Mouse (Mus musculus) G1E (cell line): ENCODE results near the gene Hephl1. TPM values are rescaled to one million over a fixed set of nuclear protein-coding genes. Genes with fewer than 3 reads are reported as not detected.
"Not testable (repeated sequence)": the region's sequence is repeated elsewhere in the genome, so short reads cannot be mapped to it uniquely, and the experiment has no call there.

Experiments
- ATAC-seq: 2 replicates; pipeline ENCODE4 v1.8.0; 2016; ENCODE audit warnings: mild to moderate bottlenecking; ENCODE audit not compliant: insufficient number of reproducible peaks, poor library complexity, low FRiP score, severe bottlenecking; ENCODE audit errors: extremely low read depth
- DNase-seq: peaks from one replicate; pipeline ENCODE4 v3.0.0; 2012; ENCODE audit warnings: low spot score
- H3K27me3 ChIP-seq: 2 replicates; pipeline ENCODE4 v1.6.1; 2012; ENCODE audit warnings: mild to moderate bottlenecking, low read length, inconsistent platforms; ENCODE audit not compliant: insufficient read depth
- H3K36me3 ChIP-seq: replicated peaks from 2 replicates; pipeline ENCODE3; 2012; ENCODE audit warnings: mild to moderate bottlenecking, inconsistent platforms
- H3K4me1 ChIP-seq: 2 replicates; pipeline ENCODE4 v1.6.1; 2012; ENCODE audit warnings: low read depth, low read length, inconsistent platforms, mixed read lengths; ENCODE audit not compliant: insufficient read depth
- H3K4me3 ChIP-seq: 2 replicates; pipeline ENCODE4 v1.5.1; 2012; ENCODE audit warnings: low read depth, mild to moderate bottlenecking, inconsistent platforms, low read length, moderate library complexity, mixed read lengths
- H3K9me3 ChIP-seq: replicated peaks from 2 replicates; pipeline ENCODE4 v1.6.1; 2012; ENCODE audit warnings: inconsistent platforms
- CTCF ChIP-seq: IDR thresholded peaks from 2 replicates; pipeline ENCODE4 v1.5.1; 2012; ENCODE audit warnings: low read depth, low read length, inconsistent platforms, mixed read lengths
- GATA1 ChIP-seq: IDR thresholded peaks from 2 replicates; pipeline ENCODE4 v1.6.1; 2012; ENCODE audit warnings: borderline replicate concordance, low read length, inconsistent platforms, mixed read lengths
- GATA2 ChIP-seq: IDR thresholded peaks from 2 replicates; pipeline ENCODE4 v1.6.1; 2012; ENCODE audit warnings: low read depth, low read length, inconsistent platforms, borderline replicate concordance
- POLR2AphosphoS5 ChIP-seq: IDR thresholded peaks from 2 replicates; pipeline ENCODE4 v1.6.1; 2012; ENCODE audit warnings: low read depth, low read length, inconsistent platforms; ENCODE audit not compliant: insufficient replicate concordance
- TAL1 ChIP-seq: conservative IDR thresholded peaks from 2 replicates; pipeline ENCODE4 v1.6.1; 2012; ENCODE audit warnings: low read depth, low read length, inconsistent platforms, mixed read lengths
- polyA plus RNA-seq: library from polyadenylated mRNA; stranded (reverse); fragments of >175 nt; gene quantifications from 2 replicates; pipeline ENCODE4 v1.2.3, GENCODE M21; 2012
- total RNA-seq, 2 experiments: library from RNA; stranded (forward) in 1 of 2; stranded (reverse) in 1 of 2; fragments of 200-1000 nt in 1 of 2; fragments of >200 nt in 1 of 2; fragmentation: Nextera tagmentation in 1 of 2; gene quantifications; 2 replicates each; pipeline ENCODE4 v1.2.3; 2014 to 2017

The Hephl1 gene
- total and polyA plus RNA-seq, 3 experiments, result 0.05 TPM; not detected in 2

DNA sequence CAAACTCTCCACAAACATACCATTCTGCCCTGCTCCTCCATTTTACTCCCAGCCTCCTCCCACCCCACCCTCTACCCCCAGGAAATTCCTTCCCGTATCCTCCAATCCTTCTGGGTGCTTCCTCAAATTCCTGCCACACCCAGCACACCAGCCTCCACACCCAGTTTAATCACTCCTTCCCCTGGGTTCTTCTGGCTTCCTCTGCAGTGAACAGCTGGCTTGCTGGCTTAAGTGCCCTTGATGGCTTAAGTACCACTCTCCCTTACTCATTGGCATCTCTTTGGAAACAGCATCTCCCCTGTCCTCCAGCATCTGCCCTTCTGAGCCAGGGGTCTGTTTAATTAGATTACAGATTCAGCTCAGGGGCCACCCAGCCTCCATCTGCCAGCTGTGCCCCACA is 7.6 kb upstream of the Hephl1 start:
- no peaks in the 10 kb centered on the region for H3K4me1 ChIP-seq
- no peaks in the 10 kb centered on the region for H3K36me3 ChIP-seq
- no peak overlapping the region for H3K4me3 ChIP-seq
- no peak for DNase-seq
- ATAC-seq, result no peak
- H3K27me3 ChIP-seq, result no peaks in the 10 kb centered on the region
- H3K9me3 ChIP-seq, result no peaks in the 10 kb centered on the region
- TF ChIP-seq GATA1, result no peak

DNA sequence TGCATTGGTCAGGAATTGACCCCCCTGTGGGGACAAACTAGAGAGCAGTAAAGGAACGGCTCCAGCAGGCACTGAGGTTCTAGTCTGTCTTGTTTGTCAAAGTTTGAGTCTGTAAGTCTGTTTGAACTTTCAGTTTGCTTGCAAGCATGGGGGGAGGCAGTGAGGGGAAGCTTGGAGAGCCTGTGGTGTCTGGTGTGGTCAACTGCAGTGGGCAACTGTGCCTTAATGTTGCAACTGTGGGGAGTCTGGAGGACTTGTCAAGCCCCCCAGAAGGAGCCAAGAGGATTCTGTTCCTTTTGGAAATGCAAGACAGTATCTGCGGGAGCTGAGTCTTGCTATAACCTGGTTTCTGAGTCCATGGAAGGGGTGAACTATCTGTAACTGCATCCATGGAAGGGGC is 4.3 kb upstream of the Hephl1 start:
- DNase-seq (no peak), ATAC-seq (no peak)
- H3K4me3 ChIP-seq, result no peak overlapping the region
- no peaks in the 10 kb centered on the region for H3K36me3 ChIP-seq
- no peak for TF ChIP-seq GATA1
- H3K27me3 ChIP-seq, result no peaks in the 10 kb centered on the region
- no peaks in the 10 kb centered on the region for H3K4me1 ChIP-seq
- no peaks in the 10 kb centered on the region for H3K9me3 ChIP-seq

DNA sequence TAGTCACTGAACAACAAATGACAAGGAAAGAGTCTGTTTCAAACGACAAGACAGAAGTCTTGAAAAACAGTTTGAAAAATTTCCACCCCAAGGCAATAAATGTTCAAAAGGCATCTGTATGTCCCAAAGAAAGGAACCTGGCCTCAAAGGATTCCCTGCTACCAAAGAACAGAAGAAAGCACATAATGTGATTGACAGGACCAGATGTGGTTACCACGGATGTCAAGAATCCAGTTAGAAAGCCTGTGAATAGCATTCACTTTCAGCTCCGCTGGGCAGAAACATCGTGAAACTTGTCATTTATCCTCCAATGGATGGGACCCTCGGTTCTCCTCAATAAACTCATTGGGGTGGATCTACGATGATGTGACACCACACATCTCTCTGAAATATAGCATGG is 2.2 kb upstream of the Hephl1 start:
- Histone ChIP-seq H3K9me3 (no peaks in the 10 kb centered on the region), H3K4me3 (no peak overlapping the region), H3K4me1 (no peaks in the 10 kb centered on the region), H3K36me3 (no peaks in the 10 kb centered on the region), H3K27me3 (no peaks in the 10 kb centered on the region)
- no peak for TF ChIP-seq GATA2
- no peak for TF ChIP-seq GATA1
- no peak for TF ChIP-seq TAL1
- no peak for TF ChIP-seq CTCF
- TF ChIP-seq POLR2AphosphoS5, result no peak
- ATAC-seq, result no peak
- no peak for DNase-seq

DNA sequence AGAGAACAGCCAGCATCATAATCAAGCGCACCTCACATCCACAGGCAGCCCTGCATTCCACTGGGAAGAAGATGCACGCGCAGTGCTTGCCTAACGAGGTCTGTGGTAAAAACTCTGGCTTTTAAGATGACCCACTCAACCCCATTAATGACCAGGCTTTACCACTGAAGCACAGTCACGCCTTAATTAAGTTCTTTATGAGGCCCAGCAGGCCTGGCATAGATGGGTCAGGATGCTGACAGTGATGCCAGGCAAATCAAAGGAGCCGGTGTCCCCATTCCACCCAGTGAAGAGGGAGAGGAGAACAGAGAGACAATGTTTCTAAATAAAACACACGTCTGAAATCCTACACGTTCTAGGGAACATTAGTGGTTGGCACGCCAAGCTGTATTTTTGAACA is 3.8 kb downstream of the Hephl1 start:
- no peaks in the 10 kb centered on the region for H3K4me1 ChIP-seq
- TF ChIP-seq POLR2AphosphoS5, result no peak
- no peak for TF ChIP-seq TAL1
- TF ChIP-seq GATA2, result no peak
- no peak for TF ChIP-seq GATA1
- no peak for TF ChIP-seq CTCF
- ATAC-seq, result no peak
- no peak for DNase-seq
- H3K4me3 ChIP-seq, result no peak overlapping the region
- H3K27me3 ChIP-seq, result no peaks in the 10 kb centered on the region
- H3K36me3 ChIP-seq, result no peaks in the 10 kb centered on the region
- H3K9me3 ChIP-seq, result no peaks in the 10 kb centered on the region

DNA sequence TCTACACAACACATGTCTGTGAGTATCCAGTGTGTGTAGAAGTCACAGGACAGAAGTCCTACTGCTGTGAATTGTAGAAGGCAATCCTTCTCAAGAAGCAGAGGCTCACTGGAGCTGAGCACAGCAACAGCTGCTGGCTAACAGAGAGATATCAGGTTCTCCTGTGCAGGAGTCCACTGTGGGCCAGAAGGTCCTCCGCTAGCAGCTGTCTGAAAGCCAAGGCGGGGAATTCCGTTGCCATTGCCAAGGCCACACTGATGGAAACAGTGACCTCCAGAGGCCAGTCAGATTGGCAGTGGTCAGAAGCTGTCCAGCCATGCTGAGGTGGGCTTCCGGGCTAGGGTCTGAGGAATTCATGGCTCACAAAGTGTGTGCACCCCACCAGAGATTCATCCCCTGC is 6.8 kb downstream of the Hephl1 start:
- ATAC-seq, result no peak
- no peak for DNase-seq
- no peaks in the 10 kb centered on the region for H3K27me3 ChIP-seq
- no peak overlapping the region for H3K4me3 ChIP-seq
- H3K36me3 ChIP-seq, result no peaks in the 10 kb centered on the region
- no peaks in the 10 kb centered on the region for H3K9me3 ChIP-seq
- H3K4me1 ChIP-seq, result no peaks in the 10 kb centered on the region
- TF ChIP-seq GATA2 (no peak), GATA1 (no peak), TAL1 (no peak)

DNA sequence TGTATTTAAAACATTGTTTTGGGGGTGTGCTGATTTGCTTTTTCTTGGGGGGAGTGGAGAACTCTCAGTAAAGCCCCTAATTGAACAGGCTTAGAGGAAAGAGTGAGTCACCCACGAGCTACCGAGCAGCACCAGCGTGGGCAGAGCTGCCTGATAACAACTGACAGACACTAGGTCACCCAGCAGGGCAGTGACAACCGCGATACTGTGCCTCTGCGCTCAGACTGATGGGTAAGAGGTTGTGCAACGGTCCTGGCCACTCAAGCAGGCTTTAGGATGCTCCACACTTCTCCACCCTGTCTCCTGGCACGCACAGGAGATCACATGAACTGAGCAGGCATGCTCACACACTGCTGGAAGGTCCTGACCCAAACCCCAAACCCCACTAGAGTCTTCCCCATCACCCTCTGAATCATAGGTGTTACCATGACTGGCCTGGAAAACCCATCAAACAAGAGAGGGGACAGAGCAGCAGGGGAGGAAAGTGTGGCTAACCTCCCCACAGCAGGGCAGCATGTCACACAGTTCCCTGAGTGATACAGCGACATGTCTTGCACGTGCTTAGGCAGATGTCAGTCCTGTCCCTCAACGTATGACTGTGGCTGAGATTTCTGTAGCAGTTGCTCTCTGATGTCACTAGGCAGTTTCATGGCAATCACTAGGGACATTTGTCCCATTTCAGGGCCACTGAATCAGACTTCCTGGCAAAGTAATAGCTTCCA is 8.2 kb downstream of the Hephl1 start:
- DNase-seq (no peak), ATAC-seq (no peak)
- Histone ChIP-seq H3K4me1 (no peaks in the 10 kb centered on the region), H3K27me3 (no peaks in the 10 kb centered on the region), H3K36me3 (no peaks in the 10 kb centered on the region), H3K4me3 (no peak overlapping the region), H3K9me3 (no peaks in the 10 kb centered on the region)
- no peak for TF ChIP-seq TAL1
- no peak for TF ChIP-seq GATA2
- TF ChIP-seq GATA1, result no peak

DNA sequence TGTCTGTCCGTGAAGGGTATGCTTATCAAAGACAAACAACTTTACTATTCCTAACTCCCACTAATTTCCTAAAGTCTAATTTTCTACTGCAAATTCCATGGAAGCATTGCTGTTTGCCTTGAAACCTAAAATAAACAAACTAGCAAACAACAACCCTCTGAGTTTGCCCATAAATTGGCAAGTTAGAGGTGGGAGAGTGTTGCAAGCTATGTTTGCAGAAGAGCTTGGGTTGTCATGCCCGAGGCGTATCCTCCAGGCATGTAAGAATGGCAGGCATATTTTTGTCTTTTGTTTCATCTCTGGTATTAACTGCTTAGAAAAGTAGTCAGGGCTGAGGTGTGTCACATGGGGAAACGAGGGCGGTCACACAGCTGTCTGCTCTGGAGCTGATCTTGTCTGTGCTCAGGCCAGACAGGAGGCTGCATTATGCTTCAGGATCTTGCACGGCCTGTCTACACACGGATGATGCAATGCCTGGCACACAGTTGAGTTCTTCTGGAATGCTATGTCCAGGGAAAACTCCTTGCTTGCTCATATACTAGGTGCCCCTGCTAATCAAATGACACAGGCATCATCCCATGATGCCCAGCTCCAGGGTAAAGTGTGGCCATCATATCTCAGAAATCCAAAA is 10.3 kb downstream of the Hephl1 start:
- TF ChIP-seq GATA2, result no peak
- no peaks in the 10 kb centered on the region for H3K27me3 ChIP-seq
- ATAC-seq (no peak), DNase-seq (no peak)
- H3K4me1 ChIP-seq, result no peaks in the 10 kb centered on the region
- H3K36me3 ChIP-seq, result no peaks in the 10 kb centered on the region
- no peaks in the 10 kb centered on the region for H3K9me3 ChIP-seq
- no peak overlapping the region for H3K4me3 ChIP-seq

DNA sequence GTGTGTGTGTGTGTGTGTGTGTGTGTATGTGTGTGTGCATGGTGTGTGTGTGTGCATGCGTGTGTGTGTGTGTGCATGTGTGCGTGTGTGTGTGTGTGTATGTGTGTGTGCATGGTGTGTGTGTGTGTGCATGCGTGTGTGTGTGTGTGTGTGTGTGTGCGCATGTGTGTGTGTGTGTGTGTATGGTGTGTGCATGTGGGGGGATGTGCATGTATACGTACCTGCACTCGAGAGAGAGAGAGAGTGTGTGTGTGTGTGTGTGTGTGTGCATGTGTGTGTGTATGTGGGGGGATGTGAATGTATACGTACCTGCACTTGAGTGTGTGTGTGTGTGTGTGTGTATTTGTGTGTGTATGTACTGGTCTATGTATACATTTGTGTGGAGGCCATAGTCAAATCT is 13.5 kb downstream of the Hephl1 start:
- H3K9me3 ChIP-seq, H3K27me3 ChIP-seq, H3K4me3 ChIP-seq, H3K4me1 ChIP-seq, H3K36me3 ChIP-seq, ATAC-seq, DNase-seq: not testable (repeated sequence)
